Mouse (Mus musculus) layer of hippocampus, postnatal 25 days (tissue): Measurements from ENCODE around the gene Pla2g4f. TPM values are rescaled to one million over a fixed set of nuclear protein-coding genes. Genes with fewer than 3 reads are reported as not detected.

Experiments used
- DNase-seq, 2 experiments: peaks; one replicate each; pipeline ENCODE4 v3.0.0; 2022; ENCODE audit warnings: mixed read lengths in 2 of 2, low spot score in 1 of 2; ENCODE audit errors: extremely low spot score in 1 of 2
- total RNA-seq, 2 experiments: library from RNA; stranded (reverse); gene quantifications; 2 replicates each; pipeline ENCODE4 v1.2.3; 2021

Gene Pla2g4f
- total RNA-seq, 2 experiments from 2014 or later, result not detected

GRCm38 (mm10) chr2:120283550-120283949, 30.4 kb downstream of the Pla2g4f start:
- DNase-seq, result no peak

- no peak for DNase-seq
Observed at GRCm38 (mm10) chr2:120281221-120281620, 32.7 kb downstream of the Pla2g4f start.

GRCm38 (mm10) chr2:120279961-120280360, 34.0 kb downstream of the Pla2g4f start:
- peak; percentile 49 to 69 for DNase-seq

GRCm38 (mm10) chr2:120276951-120277350, 37.0 kb downstream of the Pla2g4f start:
- no peak for DNase-seq

GRCm38 (mm10) chr2:120268635-120269034, 45.3 kb downstream of the Pla2g4f start:
- DNase-seq, result no peak

- DNase-seq, result no peak
Observed at GRCm38 (mm10) chr2:120265523-120265922, 48.4 kb downstream of the Pla2g4f start.

GRCm38 (mm10) chr2:120264858-120265257, 49.1 kb downstream of the Pla2g4f start:
- DNase-seq, result no peak

- no peak for DNase-seq
Observed at GRCm38 (mm10) chr2:120262876-120263275, 51.1 kb downstream of the Pla2g4f start.

GRCm38 (mm10) chr2:120261346-120261745, 52.6 kb downstream of the Pla2g4f start:
- DNase-seq, result no peak

GRCm38 (mm10) chr2:120256259-120256658, 57.7 kb downstream of the Pla2g4f start:
- DNase-seq, result no peak

GRCm38 (mm10) chr2:120252644-120253043, 61.3 kb downstream of the Pla2g4f start:
- DNase-seq, result no peak

Other genes with a start within 250 kb of the Pla2g4f start
- gene Ehd4, start 159.6 kb downstream of the Pla2g4f start, total RNA-seq, result 1 to 10 TPM; 5.3 to 5.6 TPM
- 10 to 100 TPM in 1 of 2 experiments, 1 to 10 TPM in 1; 9.7 to 12.9 TPM for gene Pla2g4e, start 68.8 kb downstream of the Pla2g4f start, total RNA-seq
- not detected for gene Pla2g4d, start 25.0 kb downstream of the Pla2g4f start, total RNA-seq
- 10 to 100 TPM; 67.4 to 74.2 TPM for gene Vps39, start 39.0 kb upstream of the Pla2g4f start, total RNA-seq
- 10 to 100 TPM; 13.0 to 14.6 TPM for gene Ganc, start 89.7 kb upstream of the Pla2g4f start, total RNA-seq
- gene Tmem87a, start 89.9 kb upstream of the Pla2g4f start, total RNA-seq, result 10 to 100 TPM; 39.0 to 42.4 TPM
- 10 to 100 TPM; 13.6 to 17.0 TPM for gene Capn3, start 141.9 kb upstream of the Pla2g4f start, total RNA-seq
- 100 to 1,000 TPM; 145 to 150 TPM for gene Zfp106, start 249.7 kb upstream of the Pla2g4f start, total RNA-seq